Mouse (Mus musculus) MEL-GATA-1-ER (cell line): ENCODE data around the gene Vat1.
"Not testable (repeated sequence)": the region's sequence is repeated elsewhere in the genome, so short reads cannot be mapped to it uniquely, and the experiment has no call there.

Source experiments
- DNase-seq: peaks from one replicate; pipeline ENCODE4 v3.0.0-alpha.2; 2012; ENCODE audit warnings: low read depth; ENCODE audit errors: extremely low read depth

The Vat1 gene

GRCm38 (mm10) chr11:101465869-101466551 is at the start of gene Vat1:
Gene Vat1 (minus strand): TSS chr11:101466230.
- no peak for DNase-seq

GRCm38 (mm10) chr11:101507090-101507489 is 41.1 kb upstream of the Vat1 start:
- DNase-seq = no peak

- no peak for DNase-seq
These were observed 40.3 kb upstream of the Vat1 start for GRCm38 (mm10) chr11:101506269-101506780.

- DNase-seq = no peak
These were observed 20.1 kb upstream of the Vat1 start for GRCm38 (mm10) chr11:101486126-101486525.

- peak; percentile 96 for DNase-seq
These were observed 19.5 kb upstream of the Vat1 start for GRCm38 (mm10) chr11:101485509-101486028.

- peak; percentile 65 for DNase-seq
These were observed 18.8 kb upstream of the Vat1 start for GRCm38 (mm10) chr11:101484814-101485213.

- no peak for DNase-seq
These were observed 18.2 kb upstream of the Vat1 start for GRCm38 (mm10) chr11:101484245-101484644.

GRCm38 (mm10) chr11:101483804-101484203 is 17.8 kb upstream of the Vat1 start:
- DNase-seq = no peak

- no peak for DNase-seq
These were observed 14.9 kb upstream of the Vat1 start for GRCm38 (mm10) chr11:101480912-101481311.

- DNase-seq = no peak
These were observed 13.2 kb upstream of the Vat1 start for GRCm38 (mm10) chr11:101479171-101479635.

GRCm38 (mm10) chr11:101477552-101478211 is 11.7 kb upstream of the Vat1 start:
- no peak for DNase-seq

- no peak for DNase-seq
These were observed 11.1 kb upstream of the Vat1 start for GRCm38 (mm10) chr11:101477194-101477551.

GRCm38 (mm10) chr11:101476361-101476760 is 10.3 kb upstream of the Vat1 start:
- not testable (repeated sequence) for DNase-seq

GRCm38 (mm10) chr11:101474298-101474697 is 8.3 kb upstream of the Vat1 start:
- no peak for DNase-seq

- not testable (repeated sequence) for DNase-seq
These were observed 7.7 kb upstream of the Vat1 start for GRCm38 (mm10) chr11:101473686-101474085.

- no peak for DNase-seq
These were observed 6.3 kb upstream of the Vat1 start for GRCm38 (mm10) chr11:101472336-101472735.

- no peak for DNase-seq
These were observed 5.9 kb upstream of the Vat1 start for GRCm38 (mm10) chr11:101471926-101472325.

GRCm38 (mm10) chr11:101470206-101470605 is 4.2 kb upstream of the Vat1 start:
- DNase-seq = no peak

GRCm38 (mm10) chr11:101469155-101469554 is 3.1 kb upstream of the Vat1 start:
- DNase-seq = no peak

GRCm38 (mm10) chr11:101468731-101469130 is 2.7 kb upstream of the Vat1 start:
- no peak for DNase-seq

GRCm38 (mm10) chr11:101468263-101468688 is 2.2 kb upstream of the Vat1 start:
- no peak for DNase-seq

GRCm38 (mm10) chr11:101467477-101468262 is 1.6 kb upstream of the Vat1 start:
- peak; percentile 93 for DNase-seq
